Mouse (Mus musculus): ENCODE results near the gene Gjd2. TPM values are rescaled to one million over a fixed set of nuclear protein-coding genes. Genes with fewer than 3 reads are reported as not detected.
A peak's percentile ranks its signal among the peaks of the same experiment; 100 is the strongest.

The Gjd2 gene
- 0.13 and 0.23 TPM in 2 replicates for polyA plus RNA-seq (2015; fragmentation: Nextera tagmentation; extraction: Ambion mirVana)

DNA sequence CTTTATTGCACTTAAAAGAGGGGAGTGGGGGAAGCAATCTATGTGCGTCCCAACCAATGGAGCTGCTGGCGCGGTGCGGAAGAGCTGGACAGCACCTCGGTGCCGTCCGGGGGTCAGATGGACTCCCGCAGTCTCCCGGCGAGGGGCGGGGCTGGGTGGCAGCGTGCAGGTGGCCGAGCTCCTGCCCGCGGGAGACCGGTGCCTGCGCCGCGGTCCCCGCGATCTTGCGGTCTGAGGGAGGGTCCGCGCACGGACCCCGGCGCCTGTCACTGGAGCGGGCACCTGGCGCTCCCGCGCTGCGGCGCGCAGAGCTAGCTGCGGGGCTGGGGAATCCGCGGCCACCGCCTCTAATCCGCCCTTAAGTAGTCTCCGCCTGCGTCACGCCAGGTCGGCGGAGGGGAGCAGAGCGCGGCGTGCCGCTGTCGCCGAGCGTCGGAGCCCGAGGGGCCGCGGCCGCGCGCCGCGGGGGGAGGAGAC, at the start of gene Gjd2:
Gjd2 (minus strand) TSS at position 325 of the 477 bp plus-strand sequence.
- Histone ChIP-seq H3K4me3 (peak within 1 kb of the TSS; percentile 44), H3K36me3 (no peaks in the 10 kb centered on the region), H3K4me2 (replicated peaks) (peak within 1 kb of the TSS; percentile 72), H3K27ac (no peak within 1 kb of the TSS), H3K9ac (no peak within 1 kb of the TSS), H3K4me1 (peaks cover 12% of the 10 kb centered on the region), H3K27me3 (peaks cover 75% of the 10 kb centered on the region), H3K9me3 (no peaks in the 10 kb centered on the region)
- ATAC-seq (ENCODE audit: low FRiP score, low read depth) = peak; percentile 59
- WGBS = under 1% methylated on average over 60 of the region's 60 CpGs

DNA sequence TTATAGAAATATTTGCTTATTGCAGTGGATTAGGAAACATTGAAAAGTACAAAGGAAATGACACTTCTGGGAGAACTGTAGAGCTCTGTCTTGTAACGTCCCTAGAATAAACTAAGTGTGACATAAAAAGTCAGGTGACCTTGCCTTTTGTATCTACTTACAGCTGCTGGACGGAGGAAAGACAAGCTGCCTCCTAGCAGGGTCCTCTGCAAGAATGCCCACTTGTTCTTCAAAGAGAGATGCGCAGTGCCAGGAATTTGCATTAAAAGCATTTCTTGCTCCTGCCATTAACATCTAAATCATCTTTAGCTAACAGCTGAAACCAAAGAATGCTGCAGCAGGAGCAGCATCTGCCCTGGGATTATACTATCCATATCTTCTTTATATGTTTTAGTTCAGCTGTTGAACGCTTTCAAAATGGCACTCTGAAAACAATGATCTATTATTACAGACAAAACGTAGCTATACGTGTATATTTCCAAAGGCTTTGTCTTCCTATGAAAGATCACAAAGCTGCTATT, 46.7 kb upstream of the Gjd2 start:
- Histone ChIP-seq H3K36me3 (no peaks in the 10 kb centered on the region), H3K9me3 (no peaks in the 10 kb centered on the region), H3K9ac (no peak overlapping the region), H3K27ac (no peak overlapping the region), H3K4me1 (peaks cover 9% of the 10 kb centered on the region), H3K27me3 (0 out of 2 replicates have a peak, but pooled peaks cover 5% of the 10 kb centered on the region), H3K4me2 (replicated peaks) (no peak overlapping the region), H3K4me3 (no peak overlapping the region)
- no peak; the same call in 1 of the 2 replicates for ATAC-seq (ENCODE audit: low FRiP score, low read depth)
- WGBS = 54% methylated on average over 6 of the region's 6 CpGs

DNA sequence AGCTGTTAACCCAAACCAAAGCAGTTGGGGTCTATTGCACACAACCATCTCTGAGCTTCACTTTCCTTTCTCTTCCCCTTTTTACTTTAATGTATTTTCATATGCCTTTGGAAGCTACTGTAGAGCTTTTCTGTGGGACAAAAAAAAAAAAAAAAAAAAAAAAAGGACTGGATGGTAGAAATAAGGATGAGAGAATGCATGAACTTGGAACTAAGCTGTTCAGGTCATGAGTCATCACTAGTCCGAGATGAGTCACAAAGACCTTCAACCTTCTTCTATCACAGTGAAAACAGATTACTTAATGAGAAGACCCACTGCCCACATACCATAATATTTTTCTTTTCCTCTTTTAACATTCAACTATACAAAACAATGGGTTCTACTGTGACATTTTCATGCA, 46.2 kb upstream of the Gjd2 start:
- no peaks in the 10 kb centered on the region for H3K36me3 ChIP-seq
- no peak overlapping the region for H3K9ac ChIP-seq
- whole genome bisulfite sequencing = 75% methylated on average over 1 of the region's 1 CpGs
- no peak overlapping the region for H3K4me3 ChIP-seq
- 0 out of 2 replicates have a peak, but pooled peaks cover 5% of the 10 kb centered on the region for H3K27me3 ChIP-seq
- H3K4me2 ChIP-seq (replicated peaks) = no peak overlapping the region
- no peak for ATAC-seq (ENCODE audit: low FRiP score, low read depth)
- H3K27ac ChIP-seq = no peak overlapping the region
- peaks cover 9% of the 10 kb centered on the region for H3K4me1 ChIP-seq
- H3K9me3 ChIP-seq = no peaks in the 10 kb centered on the region

DNA sequence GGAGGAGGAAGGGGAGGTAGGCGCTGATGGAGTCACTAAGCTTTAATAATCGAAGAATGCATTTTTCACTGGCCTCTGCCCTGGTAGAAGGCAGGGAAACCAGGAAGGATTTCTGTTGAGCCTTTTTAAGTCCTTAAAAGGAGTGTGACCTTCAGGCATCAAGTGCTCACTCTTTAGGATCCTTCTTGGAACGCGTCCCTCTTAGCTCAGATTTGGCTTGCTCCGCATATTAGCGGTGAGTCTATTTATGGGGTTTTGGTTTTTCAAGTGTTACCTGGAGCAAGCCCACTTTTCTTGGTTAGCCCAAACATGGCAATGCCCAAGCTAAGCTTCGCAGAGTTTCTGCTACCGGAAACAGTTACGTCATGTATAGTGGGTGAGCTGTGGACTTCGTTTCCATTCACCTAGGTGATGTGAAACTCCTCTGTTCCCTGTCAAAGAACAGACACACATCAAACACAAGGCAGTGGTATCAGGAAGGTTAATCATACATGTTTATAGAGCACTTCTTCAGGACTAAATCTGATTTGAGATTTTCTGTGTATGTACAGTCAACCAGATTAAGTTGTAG, 44.9 kb upstream of the Gjd2 start:
- no peak overlapping the region for H3K4me3 ChIP-seq
- 90% methylated on average over 10 of the region's 10 CpGs for WGBS
- no peaks in the 10 kb centered on the region for H3K9me3 ChIP-seq
- no peak overlapping the region for H3K27ac ChIP-seq
- H3K9ac ChIP-seq = no peak overlapping the region
- ATAC-seq (ENCODE audit: low FRiP score, low read depth) = no peak
- peaks cover 9% of the 10 kb centered on the region for H3K4me1 ChIP-seq
- H3K4me2 ChIP-seq (replicated peaks) = no peak overlapping the region
- no peaks in the 10 kb centered on the region for H3K36me3 ChIP-seq
- 0 out of 2 replicates have a peak, but pooled peaks cover 5% of the 10 kb centered on the region for H3K27me3 ChIP-seq

DNA sequence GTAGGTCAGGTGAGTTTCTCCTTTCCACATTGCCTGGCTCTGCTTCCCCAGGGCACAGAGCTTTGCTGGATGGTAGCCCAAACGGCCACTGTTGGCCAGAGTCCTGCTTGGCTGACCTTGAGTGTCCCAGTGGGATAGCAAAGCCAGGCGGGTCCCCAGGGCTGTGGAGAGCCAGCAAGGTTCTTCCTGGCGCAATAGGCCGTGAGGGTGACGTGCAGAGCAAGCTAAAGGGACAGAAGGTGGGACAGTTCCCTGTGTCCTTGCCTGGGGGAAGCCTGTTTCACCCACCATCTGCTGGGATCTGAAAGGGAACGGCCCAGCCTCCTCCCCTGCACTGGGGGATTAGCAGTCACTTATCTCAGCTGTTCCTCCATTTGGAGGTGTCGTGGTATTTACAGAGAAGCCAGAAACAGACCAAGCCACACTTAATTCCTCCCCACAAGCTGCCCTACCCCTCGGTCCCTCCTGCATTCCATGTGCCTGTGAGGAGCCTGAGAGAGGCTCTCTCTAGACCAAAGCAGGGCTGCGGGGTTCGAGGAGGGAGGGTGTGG, 44.0 kb upstream of the Gjd2 start:
- no peak overlapping the region for H3K9ac ChIP-seq

DNA sequence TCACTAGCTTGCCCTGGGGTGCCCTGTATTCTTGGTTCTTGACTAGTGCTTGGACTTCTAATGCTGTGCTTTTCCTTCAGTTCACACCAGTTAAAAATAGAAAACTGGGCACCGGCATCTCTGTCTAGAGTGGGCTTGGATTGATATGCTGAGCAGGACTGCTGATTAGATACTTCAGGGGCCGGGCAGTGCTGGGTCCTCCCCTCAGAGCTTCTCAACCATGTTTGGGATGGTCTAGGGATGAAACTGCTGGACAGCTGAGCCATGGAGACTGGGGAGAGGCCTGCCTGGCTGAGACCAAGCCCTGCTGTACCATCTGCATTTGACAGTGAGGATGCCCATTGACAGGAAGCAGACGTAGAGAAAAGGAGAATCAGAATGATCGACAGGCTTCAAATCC, 40.7 kb upstream of the Gjd2 start:
- Histone ChIP-seq H3K4me3 (no peak overlapping the region), H3K36me3 (no peaks in the 10 kb centered on the region), H3K4me1 (peaks cover 9% of the 10 kb centered on the region), H3K4me2 (replicated peaks) (no peak overlapping the region), H3K27ac (no peak overlapping the region), H3K9me3 (no peaks in the 10 kb centered on the region), H3K9ac (no peak overlapping the region), H3K27me3 (0 out of 2 replicates have a peak, but pooled peaks cover 5% of the 10 kb centered on the region)
- WGBS = 92% methylated on average over 4 of the region's 4 CpGs
- no peak for ATAC-seq (ENCODE audit: low FRiP score, low read depth)

More for the DNA sequence above, 44.0 kb upstream of the Gjd2 start:
- 0 out of 2 replicates have a peak, but pooled peaks cover 5% of the 10 kb centered on the region for H3K27me3 ChIP-seq
- 10% methylated on average over 10 of the region's 10 CpGs for WGBS
- no peak overlapping the region for H3K4me3 ChIP-seq
- ATAC-seq (ENCODE audit: low FRiP score, low read depth) = peak; percentile 60
- no peaks in the 10 kb centered on the region for H3K9me3 ChIP-seq
- H3K4me1 ChIP-seq = peaks cover 9% of the 10 kb centered on the region
- H3K36me3 ChIP-seq = no peaks in the 10 kb centered on the region
- peak overlapping the region; percentile 28 for H3K4me2 ChIP-seq (replicated peaks)
- H3K27ac ChIP-seq = 0 out of 2 replicates have a peak overlapping the region, but pooled peaks have one; percentile 33

DNA sequence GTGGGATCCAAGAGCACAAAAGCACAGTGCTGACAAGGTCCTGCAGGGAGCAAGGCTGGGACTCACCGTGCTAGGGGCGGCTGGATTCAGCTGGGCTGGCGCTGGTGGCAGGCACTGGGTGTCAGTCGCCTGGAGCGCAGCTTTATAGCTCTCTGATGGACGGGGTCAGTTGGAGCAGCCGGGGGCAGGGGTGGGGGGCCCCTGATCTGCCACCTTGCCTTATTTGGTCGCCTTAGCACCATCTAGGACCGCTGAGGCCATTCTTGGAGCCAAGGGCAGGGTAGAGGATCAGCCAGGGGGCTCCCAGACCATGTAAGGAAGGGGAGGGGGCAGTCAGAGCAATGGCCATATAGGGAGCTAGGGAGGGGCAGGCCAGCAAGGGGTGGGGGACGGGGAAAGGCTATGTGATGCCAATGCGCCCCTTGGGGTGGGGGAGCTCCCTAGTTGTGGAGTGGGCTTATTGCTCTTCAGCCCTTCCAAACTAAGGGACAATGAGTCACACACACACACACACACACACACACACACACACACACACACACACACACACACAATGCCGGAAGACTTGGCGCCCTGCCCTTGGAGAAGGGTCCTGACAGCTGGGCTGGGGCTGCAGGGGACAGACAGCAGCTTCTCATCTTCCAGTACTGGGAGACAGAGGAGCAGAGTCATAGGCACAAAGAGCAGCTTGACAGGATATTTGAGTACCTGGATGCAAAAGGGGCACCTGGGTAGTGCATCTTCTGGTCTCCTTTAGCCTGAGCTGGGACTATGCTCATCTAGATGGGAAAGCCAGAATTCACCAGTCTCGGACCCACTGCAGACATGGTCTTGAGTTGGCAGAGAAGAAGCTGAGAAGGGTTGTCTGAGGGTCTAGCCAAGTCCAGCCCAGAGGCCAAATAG, 39.5 kb upstream of the Gjd2 start, which contains the start of gene Actc1:
Actc1 (minus strand) TSS at position 853 of the 903 bp plus-strand sequence.
- no peak within 1 kb of the TSS for H3K27ac ChIP-seq
- 24% methylated on average over 14 of the region's 14 CpGs for whole genome bisulfite sequencing
- no peak within 1 kb of the TSS for H3K9ac ChIP-seq
- peaks cover 15% of the 10 kb centered on the region for H3K4me1 ChIP-seq
- H3K27me3 ChIP-seq = 0 out of 2 replicates have a peak, but pooled peaks cover 5% of the 10 kb centered on the region
- no peak within 1 kb of the TSS for H3K4me3 ChIP-seq
- no peaks in the 10 kb centered on the region for H3K36me3 ChIP-seq
- 0 out of 2 replicates have a peak within 1 kb of the TSS, but pooled peaks have one; percentile 9 for H3K4me2 ChIP-seq (replicated peaks)
- peak; percentile 82 for ATAC-seq (ENCODE audit: low FRiP score, low read depth)
- no peaks in the 10 kb centered on the region for H3K9me3 ChIP-seq

DNA sequence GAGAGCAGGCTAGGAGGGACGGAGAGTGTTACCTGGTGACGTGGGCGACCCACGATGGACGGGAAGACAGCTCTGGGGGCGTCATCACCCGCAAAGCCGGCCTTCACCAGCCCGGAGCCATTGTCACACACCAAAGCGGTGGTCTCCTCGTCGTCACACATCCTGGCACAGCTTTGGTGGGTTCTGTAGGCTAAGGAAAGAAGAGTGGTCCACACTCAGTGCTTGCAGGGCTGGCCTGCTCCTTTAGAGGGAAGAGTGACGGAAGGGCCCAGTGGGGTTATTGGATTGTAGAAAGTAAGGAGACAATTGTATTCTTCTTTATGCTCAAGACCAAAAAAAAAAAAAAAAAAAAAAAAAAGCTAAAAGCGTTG, 38.4 kb upstream of the Gjd2 start:
- no peak overlapping the region for H3K4me2 ChIP-seq (replicated peaks)
- H3K27me3 ChIP-seq = no peaks in the 10 kb centered on the region
- WGBS = 94% methylated on average over 13 of the region's 14 CpGs
- no peak overlapping the region for H3K9ac ChIP-seq
- H3K9me3 ChIP-seq = no peaks in the 10 kb centered on the region
- H3K4me3 ChIP-seq = no peak overlapping the region; the same call in 1 of the 2 replicates
- H3K36me3 ChIP-seq = no peaks in the 10 kb centered on the region
- no peak for ATAC-seq (ENCODE audit: low FRiP score, low read depth)
- H3K27ac ChIP-seq = no peak overlapping the region; the same call in 1 of the 2 replicates
- peaks cover 9% of the 10 kb centered on the region; the same call in 1 of the 2 replicates for H3K4me1 ChIP-seq

DNA sequence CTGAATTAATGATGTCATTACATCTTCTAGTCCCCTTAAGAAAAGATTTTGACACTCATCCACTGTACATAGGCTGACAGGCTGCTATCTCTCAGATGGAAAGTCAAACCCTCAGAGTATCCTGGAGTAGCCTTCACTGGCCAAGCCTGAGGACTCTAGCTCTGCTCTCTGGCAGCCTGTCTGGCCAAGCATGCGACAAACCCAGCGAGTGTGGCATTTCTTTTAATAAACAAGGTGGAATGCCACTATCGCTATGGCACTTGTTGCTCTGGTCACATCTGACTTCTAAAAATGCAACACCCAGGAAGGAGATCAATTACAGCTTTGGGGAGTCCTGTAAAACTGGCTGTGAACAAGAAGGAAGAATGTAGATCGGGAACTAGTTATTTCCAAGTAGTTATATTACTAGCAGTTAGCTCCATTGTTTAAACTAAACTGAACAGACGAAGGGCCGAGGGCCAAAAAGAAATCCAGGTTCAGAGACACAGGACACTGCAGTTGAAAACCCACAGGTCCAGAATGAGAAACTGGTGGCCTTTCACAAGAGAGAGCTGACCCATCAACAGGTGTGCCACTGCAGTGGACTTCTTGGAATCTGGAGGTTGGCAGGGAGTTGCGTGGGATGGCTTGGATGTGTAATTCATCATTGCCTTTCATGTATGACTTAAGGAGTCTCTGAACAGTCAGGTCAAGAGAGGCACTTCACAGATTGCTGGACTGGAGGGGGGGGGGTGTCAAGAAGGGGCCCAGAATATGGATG, 37.9 kb upstream of the Gjd2 start:
- H3K9me3 ChIP-seq = no peaks in the 10 kb centered on the region
- no peak overlapping the region; the same call in 1 of the 2 replicates for H3K4me3 ChIP-seq
- no peak overlapping the region for H3K27ac ChIP-seq
- H3K27me3 ChIP-seq = no peaks in the 10 kb centered on the region
- H3K4me1 ChIP-seq = peaks cover 9% of the 10 kb centered on the region; the same call in 1 of the 2 replicates
- no peak overlapping the region for H3K4me2 ChIP-seq (replicated peaks)
- WGBS = 85% methylated on average over 7 of the region's 7 CpGs
- no peaks in the 10 kb centered on the region for H3K36me3 ChIP-seq
- ATAC-seq (ENCODE audit: low FRiP score, low read depth) = no peak
- H3K9ac ChIP-seq = no peak overlapping the region

DNA sequence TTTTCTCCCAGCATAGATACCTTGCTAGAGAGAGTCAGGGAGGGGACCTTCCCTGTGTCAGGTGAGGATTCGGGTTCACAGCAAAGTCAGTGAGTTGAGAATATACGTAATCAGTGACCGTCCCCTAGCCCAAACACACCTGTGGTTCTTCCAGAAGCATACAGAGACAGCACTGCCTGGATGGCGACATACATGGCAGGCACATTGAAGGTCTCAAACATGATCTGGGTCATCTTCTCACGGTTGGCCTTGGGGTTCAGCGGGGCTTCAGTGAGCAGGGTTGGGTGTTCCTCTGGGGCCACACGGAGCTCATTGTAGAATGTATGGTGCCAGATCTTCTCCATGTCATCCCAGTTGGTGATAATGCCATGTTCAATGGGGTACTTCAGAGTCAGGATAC, 36.7 kb upstream of the Gjd2 start:
- Histone ChIP-seq H3K4me3 (peak overlapping the region; percentile 4; the same call in 1 of the 2 replicates), H3K9ac (no peak overlapping the region), H3K9me3 (no peaks in the 10 kb centered on the region), H3K4me1 (peaks cover 9% of the 10 kb centered on the region; the same call in 1 of the 2 replicates), H3K4me2 (replicated peaks) (no peak overlapping the region), H3K27me3 (no peaks in the 10 kb centered on the region), H3K36me3 (no peaks in the 10 kb centered on the region), H3K27ac (no peak overlapping the region)
- WGBS = 96% methylated on average over 7 of the region's 7 CpGs
- ATAC-seq (ENCODE audit: low FRiP score, low read depth) = no peak

DNA sequence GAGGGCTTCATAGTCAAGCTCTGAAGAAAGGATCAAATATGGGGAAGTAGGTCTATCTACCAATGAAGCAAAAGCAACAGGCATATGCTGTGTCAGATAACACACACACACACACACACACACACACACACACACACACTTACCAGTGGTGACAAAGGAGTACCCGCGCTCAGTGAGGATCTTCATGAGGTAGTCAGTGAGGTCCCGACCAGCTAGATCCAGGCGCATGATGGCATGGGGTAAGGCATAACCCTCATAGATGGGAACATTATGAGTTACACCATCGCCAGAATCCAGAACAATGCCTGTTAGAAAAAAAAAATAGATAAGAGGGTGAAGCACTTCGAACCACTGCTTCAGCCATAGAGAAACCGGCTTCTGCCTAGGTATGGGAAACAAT, 36.0 kb upstream of the Gjd2 start:
- no peak for ATAC-seq (ENCODE audit: low FRiP score, low read depth)
- no peak overlapping the region for H3K9ac ChIP-seq
- H3K4me2 ChIP-seq (replicated peaks) = no peak overlapping the region
- no peak overlapping the region for H3K4me3 ChIP-seq
- peaks cover 9% of the 10 kb centered on the region; the same call in 1 of the 2 replicates for H3K4me1 ChIP-seq
- H3K36me3 ChIP-seq = no peaks in the 10 kb centered on the region
- H3K27me3 ChIP-seq = no peaks in the 10 kb centered on the region
- no peaks in the 10 kb centered on the region for H3K9me3 ChIP-seq
- 94% methylated on average over 7 of the region's 7 CpGs for WGBS
- H3K27ac ChIP-seq = no peak overlapping the region
